Mouse (Mus musculus): ENCODE measurements around the gene Mfn1.

- TF ChIP-seq CTCF (IDR thresholded peaks at IDR 0.05), result no peak
- TF ChIP-seq EP300 (IDR thresholded peaks at IDR 0.05), result no peak
Measured at GRCm38 (mm10) chr3:32573881-32574280, 44.6 kb downstream of the Mfn1 start.
